28 mouse cellular contexts compared by ENCODE assay signal in genomic region chr1:82686866-82687265, GRCm38 (mm10). TPM values are rescaled to one million over a fixed set of nuclear protein-coding genes. Genes with fewer than 3 reads are reported as not detected.
A peak's percentile ranks its signal among the peaks of the same experiment; 100 is the strongest.
DNase-seq lines count a peak whose midpoint lies in the region; ATAC-seq and TF ChIP-seq lines count a peak whose summit lies in the region.
"Had no signal": no experiment of that assay in that cellular context is flagged by ENCODE, and none has a peak within 500 bp of the region (broad histone marks: within the 10 kb centered on the region; RNA-seq: fewer than 3 reads in every experiment).

No protein-coding gene starts in this region.

- no peaks in the 10 kb centered on the region for H3K79me2 ChIP-seq in MEL (ENCODE audit: control insufficient read depth, insufficient read depth, low read length, poor library complexity)

- no peak overlapping the region for H3K9ac ChIP-seq in MEL (ENCODE audit: control insufficient read depth, low read depth, low read length, poor library complexity, severe bottlenecking)
- no peak overlapping the region for H3K9ac ChIP-seq in liver, embryonic 11.5 days (ENCODE audit: low read depth, low read length)
- no peak overlapping the region for H3K9ac ChIP-seq in liver, embryonic 14.5 days (replicated peaks)
- no peak overlapping the region for H3K9ac ChIP-seq in midbrain, embryonic 11.5 days (ENCODE audit: low read length)
- H3K9ac ChIP-seq: embryonic facial prominence, embryonic 12.5 days; embryonic facial prominence, embryonic 15.5 days; forebrain, embryonic 12.5 days; forebrain, embryonic 15.5 days; heart, embryonic 13.5 days; hindbrain, embryonic 14.5 days had no signal

- no peak for TF ChIP-seq CTCF in MEL (IDR thresholded peaks at IDR 0.05 in 2 of 3, conservative IDR thresholded peaks at IDR 0.05 in 1 of 3; ENCODE audit: control insufficient read depth in 1 of 3, insufficient read depth in 1 of 3, low read depth in 2 of 3, low read length in 3 of 3, poor library complexity in 1 of 3, severe bottlenecking in 1 of 3)
- TF ChIP-seq CTCF in liver, embryonic 14.5 days (IDR thresholded peaks at IDR 0.05; ENCODE audit: low read depth), result no peak

- DNase-seq in 416B (ENCODE audit: low read depth), result peak; percentile 45
- peak; percentile 66 for DNase-seq in MEL (ENCODE audit: low read depth, low spot score)
- DNase-seq in liver, embryonic 11.5 days (ENCODE audit: low spot score), result no peak
- DNase-seq in liver, embryonic 14.5 days (ENCODE audit: low read depth in 3 of 3, low spot score in 3 of 3), result no peak
- no peak for DNase-seq in B cell, adult 2 months
- DNase-seq in midbrain, embryonic 11.5 days (ENCODE audit: low spot score, missing footprints), result no peak
- no peak for DNase-seq in spleen, postnatal 36 days (ENCODE audit: low spot score in 2 of 2)
- DNase-seq in thymus, postnatal 4 days, result no peak
- DNase-seq: adrenal gland, adult 8-10 months; adrenal gland, postnatal 25 days; cerebellum, adult 11-12 months; cerebellum, adult 8-10 months; cerebellum, postnatal 14 days; gastrocnemius, postnatal 10 days; gastrocnemius, postnatal 36 days; heart, adult 2 months; heart, postnatal 14 days; heart, postnatal 4 days had no signal

- H3K4me3 ChIP-seq in MEL (ENCODE audit: control insufficient read depth in 1 of 2, insufficient read depth in 1 of 2, low read depth in 2 of 2, low read length in 2 of 2), result no peak overlapping the region
- H3K4me3 ChIP-seq in liver, embryonic 11.5 days (ENCODE audit: low read depth, low read length), result no peak overlapping the region
- H3K4me3 ChIP-seq in liver, embryonic 14.5 days (ENCODE audit: insufficient read depth in 1 of 2, low read depth in 2 of 2, low read length in 2 of 2), result no peak overlapping the region
- no peak overlapping the region for H3K4me3 ChIP-seq in midbrain, embryonic 11.5 days (ENCODE audit: low read depth, low read length)
- H3K4me3 ChIP-seq: embryonic facial prominence, embryonic 12.5 days; embryonic facial prominence, embryonic 15.5 days; forebrain, embryonic 12.5 days; forebrain, embryonic 15.5 days; heart, adult 2 months; heart, embryonic 10.5 days; heart, embryonic 13.5 days had no signal

- no peak for TF ChIP-seq RAD21 in MEL (IDR thresholded peaks at IDR 0.05; ENCODE audit: low read depth, low read length)

- H3K4me2 ChIP-seq in liver, embryonic 11.5 days, result no peak overlapping the region
- H3K4me2 ChIP-seq in liver, embryonic 14.5 days (ENCODE audit: low read depth), result no peak overlapping the region
- no peak overlapping the region for H3K4me2 ChIP-seq in midbrain, embryonic 11.5 days
- H3K4me2 ChIP-seq: embryonic facial prominence, embryonic 12.5 days; embryonic facial prominence, embryonic 15.5 days; forebrain, embryonic 12.5 days; forebrain, embryonic 15.5 days; heart, embryonic 13.5 days; hindbrain, embryonic 14.5 days had no signal

- peak overlapping the region; percentile 56; the same call in 1 of the 2 replicates for H3K27ac ChIP-seq in MEL (ENCODE audit: control insufficient read depth, low read depth, low read length)
- H3K27ac ChIP-seq in liver, embryonic 11.5 days (ENCODE audit: low read depth, low read length), result no peak overlapping the region
- no peak overlapping the region for H3K27ac ChIP-seq in liver, embryonic 14.5 days
- H3K27ac ChIP-seq in midbrain, embryonic 11.5 days (ENCODE audit: low read depth, low read length), result no peak overlapping the region
- H3K27ac ChIP-seq: embryonic facial prominence, embryonic 12.5 days; embryonic facial prominence, embryonic 15.5 days; forebrain, embryonic 12.5 days; forebrain, embryonic 15.5 days; heart, adult 2 months; heart, embryonic 10.5 days; heart, embryonic 13.5 days; hindbrain, embryonic 14.5 days; hindbrain, postnatal 0 days had no signal

- peaks cover 8 to 11% of the 10 kb centered on the region in 2 experiments for H3K4me1 ChIP-seq in MEL (ENCODE audit: control insufficient read depth in 1 of 2, insufficient read depth in 2 of 2, low read length in 2 of 2)
- H3K4me1 ChIP-seq in liver, embryonic 11.5 days (replicated peaks; ENCODE audit: control insufficient read depth, insufficient read depth, low read length), result peaks cover 3% of the 10 kb centered on the region; the same call in 1 of the 2 replicates
- peaks cover 0 to 8% of the 10 kb centered on the region in 2 experiments; a peak in 2 of 4 replicates for H3K4me1 ChIP-seq in liver, embryonic 14.5 days (replicated peaks; ENCODE audit: control insufficient read depth in 2 of 2, insufficient read depth in 2 of 2, low read length in 1 of 2)
- H3K4me1 ChIP-seq in midbrain, embryonic 11.5 days (ENCODE audit: control insufficient read depth, insufficient read depth, low read length), result no peaks in the 10 kb centered on the region
- H3K4me1 ChIP-seq: embryonic facial prominence, embryonic 12.5 days; embryonic facial prominence, embryonic 15.5 days; forebrain, embryonic 15.5 days; heart, embryonic 10.5 days; heart, embryonic 13.5 days had no signal

- H3K9me3 ChIP-seq in MEL (replicated peaks; ENCODE audit: insufficient read depth, low read length), result no peaks in the 10 kb centered on the region
- no peaks in the 10 kb centered on the region for H3K9me3 ChIP-seq in liver, embryonic 11.5 days (ENCODE audit: control insufficient read depth, low read length)
- H3K9me3 ChIP-seq in liver, embryonic 14.5 days (ENCODE audit: control insufficient read depth, low read length), result no peaks in the 10 kb centered on the region
- no peaks in the 10 kb centered on the region for H3K9me3 ChIP-seq in midbrain, embryonic 11.5 days (ENCODE audit: control insufficient read depth, low read length)
- H3K9me3 ChIP-seq: embryonic facial prominence, embryonic 12.5 days; embryonic facial prominence, embryonic 15.5 days; forebrain, embryonic 12.5 days; forebrain, embryonic 15.5 days; heart, embryonic 10.5 days; heart, embryonic 13.5 days had no signal

- peak in 1 of 2 experiments; percentile 78; a peak in 2 of 4 replicates for TF ChIP-seq EP300 in MEL (IDR thresholded peaks at IDR 0.05; ENCODE audit: low read depth in 1 of 2, low read length in 2 of 2)
- no peak for TF ChIP-seq EP300 in liver, embryonic 14.5 days (IDR thresholded peaks at IDR 0.05; ENCODE audit: low read depth)

- 63% methylated on average over 2 of the region's 2 CpGs for WGBS in liver, embryonic 11.5 days
- 41% methylated on average over 2 of the region's 2 CpGs for WGBS in liver, embryonic 14.5 days (ENCODE audit: insufficient replicate concordance)
- 85% methylated on average over 2 of the region's 2 CpGs for WGBS in midbrain, embryonic 11.5 days

- no peak for TF ChIP-seq POLR2A in MEL (IDR thresholded peaks at IDR 0.05; ENCODE audit: control insufficient read depth in 1 of 2, insufficient read depth in 1 of 2, low read depth in 1 of 2, low read length in 2 of 2, poor library complexity in 1 of 2)

- H3K27me3 ChIP-seq in MEL (ENCODE audit: control insufficient read depth in 1 of 2, insufficient read depth in 2 of 2, low read length in 2 of 2), result no peaks in the 10 kb centered on the region; a peak in 1 of 4 replicates
- H3K27me3 ChIP-seq in liver, embryonic 11.5 days (replicated peaks; ENCODE audit: control insufficient read depth, insufficient read depth, low read length), result no peaks in the 10 kb centered on the region
- H3K27me3 ChIP-seq in liver, embryonic 14.5 days (ENCODE audit: control insufficient read depth, insufficient read depth, low read length), result no peaks in the 10 kb centered on the region
- H3K27me3 ChIP-seq in midbrain, embryonic 11.5 days (ENCODE audit: control insufficient read depth, insufficient read depth, low read length), result no peaks in the 10 kb centered on the region
- H3K27me3 ChIP-seq: embryonic facial prominence, embryonic 12.5 days; embryonic facial prominence, embryonic 15.5 days; forebrain, embryonic 12.5 days; forebrain, embryonic 15.5 days had no signal

- peak; percentile 86 for ATAC-seq in liver, embryonic 11.5 days (replicated peaks; ENCODE audit: low FRiP score)
- peak; percentile 74; the same call in 1 of the 2 replicates for ATAC-seq in liver, embryonic 14.5 days (ENCODE audit: insufficient read depth)
- ATAC-seq in midbrain, embryonic 11.5 days (ENCODE audit: low FRiP score), result no peak
- ATAC-seq: activated CD4-positive, CD25-positive, alpha-beta regulatory T cell, adult 4 months; forebrain, embryonic 15.5 days; hindbrain, postnatal 0 days; inflammation-experienced regulatory T-cells, adult 6 months had no signal

- peaks cover 0 to 12% of the 10 kb centered on the region in 2 experiments; a peak in 2 of 4 replicates for H3K36me3 ChIP-seq in MEL (ENCODE audit: control insufficient read depth in 1 of 2, insufficient read depth in 2 of 2, low read length in 2 of 2)
- no peaks in the 10 kb centered on the region for H3K36me3 ChIP-seq in liver, embryonic 11.5 days (ENCODE audit: control insufficient read depth, insufficient read depth, low read length)
- no peaks in the 10 kb centered on the region for H3K36me3 ChIP-seq in liver, embryonic 14.5 days (replicated peaks; ENCODE audit: control insufficient read depth, insufficient read depth, low read depth)
- H3K36me3 ChIP-seq in midbrain, embryonic 11.5 days (ENCODE audit: control insufficient read depth, insufficient read depth, low read length), result no peaks in the 10 kb centered on the region
- H3K36me3 ChIP-seq: embryonic facial prominence, embryonic 12.5 days; embryonic facial prominence, embryonic 15.5 days; forebrain, embryonic 12.5 days; forebrain, embryonic 15.5 days; heart, embryonic 10.5 days; heart, embryonic 13.5 days had no signal

TF ChIP-seq in MEL, 35 proteins besides CTCF, POLR2A, EP300 and RAD21:
- TF ChIP-seq ZNF384 (IDR thresholded peaks at IDR 0.05; ENCODE audit: low read depth, low read length), result peak; percentile 67; the same call in 1 of the 2 replicates
- peak; percentile 76 for TF ChIP-seq TCF12 (IDR thresholded peaks at IDR 0.05; ENCODE audit: low read depth, low read length)
- TF ChIP-seq GATA1 (IDR thresholded peaks at IDR 0.05; ENCODE audit: low read depth, low read length), result 0 out of 2 replicates have a peak, but pooled peaks have one; percentile 16
- no peak for TF ChIP-seq ETS1 (IDR thresholded peaks at IDR 0.05; ENCODE audit: low read depth, low read length)
- peak; percentile 73 for TF ChIP-seq RCOR1 (IDR thresholded peaks at IDR 0.05; ENCODE audit: low read depth, low read length)
- TF ChIP-seq MYB (IDR thresholded peaks at IDR 0.05; ENCODE audit: low read depth, low read length), result no peak
- TF ChIP-seq SMC3 (IDR thresholded peaks at IDR 0.05; ENCODE audit: low read depth, low read length), result no peak

RNA-seq across cellular contexts. Expression of gene Mff, which starts 37.8 kb away (rescaled TPM):
- total RNA-seq in MEL (2012; rRNA removed), result 86.0 and 91.1 TPM in 2 replicates
- polyA plus RNA-seq in MEL (2012; ENCODE audit: insufficient read depth in 1 of 2, insufficient read length in 2 of 2, low read depth in 1 of 2, low replicate concordance in 2 of 2, missing spikeins in 1 of 2), result 100 to 1,000 TPM in 1 of 2 experiments, not detected in 1; 195 TPM
- 273 and 281 TPM in 2 replicates for polyA plus RNA-seq in liver, embryonic 11.5 days (2014; fragmentation: Nextera tagmentation; extraction: Ambion mirVana)
- 47.9 and 82.1 TPM in 2 replicates for polyA plus RNA-seq in liver, embryonic 14.5 days (2012; rRNA removed)
- 193 and 197 TPM in 2 replicates for polyA plus RNA-seq in liver, embryonic 14.5 days (2014; fragmentation: Nextera tagmentation; extraction: Ambion mirVana)
- polyA plus RNA-seq in midbrain, embryonic 11.5 days (2014; fragmentation: Nextera tagmentation; extraction: Ambion mirVana), result 288 and 298 TPM in 2 replicates

Comparison
In these comparisons a context has a peak if more than half of its experiments do, and no peak if none do; other contexts are left out.
1. DNase-seq: peak in 416B (single experiment) and MEL (single experiment); none in liver, embryonic 11.5 days (single experiment), liver, embryonic 14.5 days (0 of 3), B cell, adult 2 months (0 of 2), midbrain, embryonic 11.5 days (single experiment), spleen, postnatal 36 days (0 of 2) and thymus, postnatal 4 days (single experiment).